Mouse (Mus musculus) Muller cell, postnatal 12 days (primary cell): ENCODE results near the gene Tex19.2.

Source experiments
- DNase-seq: peaks from one replicate; pipeline ENCODE4 v3.0.0-alpha.2; 2015; ENCODE audit errors: inconsistent ontology term

Tex19.2 gene

DNA sequence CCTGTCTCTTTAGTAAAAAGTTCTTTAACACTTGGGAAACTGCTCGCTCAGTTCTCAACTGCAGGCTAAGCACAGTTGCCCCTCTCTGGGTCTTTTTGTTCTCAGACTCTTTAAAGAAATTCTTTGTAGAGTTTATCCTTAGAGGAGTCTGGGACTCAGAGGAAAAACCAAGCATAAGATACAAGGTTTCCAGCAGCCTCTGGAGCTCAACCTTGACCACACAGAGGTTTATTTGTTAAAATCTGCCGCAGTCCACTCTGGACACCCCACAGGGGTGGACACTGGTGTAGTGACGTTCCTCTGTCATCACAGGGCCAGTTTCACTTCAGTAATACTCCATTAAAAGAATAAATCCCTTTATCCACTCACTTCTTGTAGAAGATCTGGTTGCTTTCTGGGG lies at the start of gene Tex19.2:
Gene Tex19.2 (minus strand): TSS at position 101 of the 400 bp plus-strand sequence.
- no peak for DNase-seq

- DNase-seq: no peak
Observed at GRCm38 (mm10) chr11:121163751-121164150, 45.3 kb upstream of the Tex19.2 start.

DNA sequence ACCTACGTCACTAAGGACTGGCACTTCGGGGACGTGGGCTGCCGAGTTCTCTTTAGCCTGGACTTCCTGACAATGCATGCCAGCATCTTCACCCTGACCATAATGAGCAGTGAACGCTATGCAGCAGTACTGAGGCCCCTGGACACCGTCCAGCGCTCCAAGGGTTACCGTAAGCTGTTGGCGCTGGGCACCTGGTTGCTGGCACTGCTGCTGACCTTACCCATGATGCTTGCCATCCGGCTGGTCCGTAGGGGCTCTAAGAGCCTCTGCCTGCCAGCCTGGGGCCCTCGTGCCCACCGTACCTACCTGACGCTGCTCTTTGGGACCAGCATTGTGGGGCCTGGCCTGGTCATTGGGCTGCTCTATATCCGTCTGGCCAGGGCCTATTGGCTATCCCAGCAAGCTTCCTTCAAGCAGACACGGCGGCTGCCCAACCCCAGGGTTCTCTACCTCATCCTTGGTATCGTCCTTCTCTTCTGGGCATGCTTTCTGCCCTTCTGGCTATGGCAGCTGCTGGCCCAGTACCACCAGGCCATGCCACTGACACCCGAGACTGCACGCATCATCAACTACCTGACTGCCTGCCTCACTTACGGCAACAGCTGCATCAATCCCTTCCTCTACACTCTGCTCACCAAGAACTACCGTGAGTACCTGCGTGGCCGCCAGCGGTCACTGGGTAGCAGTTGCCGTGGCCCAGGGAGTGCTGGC lies 42.3 kb upstream of the Tex19.2 start:
- no peak for DNase-seq

GRCm38 (mm10) chr11:121159971-121160370 lies 41.5 kb upstream of the Tex19.2 start, which contains the start of gene Uts2r:
Gene Uts2r (plus strand): TSS chr11:121160271.
- DNase-seq: no peak

DNA sequence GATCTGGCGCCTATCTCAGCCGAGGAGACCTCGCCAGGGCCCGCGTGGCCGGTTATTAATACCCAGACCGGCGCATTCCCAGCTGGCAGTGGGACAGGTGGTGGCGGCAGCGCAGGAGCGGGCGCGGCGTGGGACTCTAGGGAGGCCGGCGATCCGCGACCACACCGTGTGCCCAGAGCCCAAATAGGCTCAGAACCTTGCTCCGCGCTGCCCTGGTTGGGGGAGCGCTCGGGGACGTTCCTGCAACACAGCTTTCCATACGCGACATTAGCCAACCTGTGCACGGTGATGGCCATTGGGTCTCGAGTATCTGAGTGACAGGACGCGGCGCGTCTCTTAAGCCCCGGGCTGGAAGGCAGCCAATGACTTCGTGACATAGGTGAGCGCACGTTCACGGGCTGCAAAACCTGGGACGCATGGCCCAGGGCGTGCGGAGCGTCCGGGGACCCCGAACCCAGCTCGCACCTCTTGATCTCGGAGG lies 38.0 kb upstream of the Tex19.2 start:
- DNase-seq: peak; percentile 43

DNA sequence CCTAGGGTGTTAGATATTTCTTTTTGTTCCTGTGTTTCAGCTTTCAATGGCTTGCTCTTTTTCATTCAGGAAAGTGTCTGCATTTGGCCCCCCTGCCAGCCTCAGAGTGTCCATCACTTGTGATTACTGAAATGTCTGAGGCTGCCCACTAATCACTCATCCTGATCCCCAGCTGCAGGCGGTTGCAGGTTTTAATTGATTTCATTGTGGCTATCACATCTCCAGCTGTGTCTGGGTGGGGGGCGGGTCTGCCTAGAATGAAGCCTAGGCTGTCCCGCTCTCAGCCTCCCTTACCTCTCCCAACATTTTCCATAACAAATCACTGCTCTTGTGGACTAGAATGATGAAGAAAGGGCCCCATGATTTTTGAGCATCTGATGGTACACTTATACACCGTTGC lies 35.7 kb upstream of the Tex19.2 start:
- DNase-seq: no peak

GRCm38 (mm10) chr11:121148193-121148592 lies 29.7 kb upstream of the Tex19.2 start:
- no peak for DNase-seq

GRCm38 (mm10) chr11:121145865-121146264 lies 27.4 kb upstream of the Tex19.2 start, which contains the start of gene Tex19.1:
Gene Tex19.1 (plus strand): TSS chr11:121146143.
- DNase-seq: no peak

DNA sequence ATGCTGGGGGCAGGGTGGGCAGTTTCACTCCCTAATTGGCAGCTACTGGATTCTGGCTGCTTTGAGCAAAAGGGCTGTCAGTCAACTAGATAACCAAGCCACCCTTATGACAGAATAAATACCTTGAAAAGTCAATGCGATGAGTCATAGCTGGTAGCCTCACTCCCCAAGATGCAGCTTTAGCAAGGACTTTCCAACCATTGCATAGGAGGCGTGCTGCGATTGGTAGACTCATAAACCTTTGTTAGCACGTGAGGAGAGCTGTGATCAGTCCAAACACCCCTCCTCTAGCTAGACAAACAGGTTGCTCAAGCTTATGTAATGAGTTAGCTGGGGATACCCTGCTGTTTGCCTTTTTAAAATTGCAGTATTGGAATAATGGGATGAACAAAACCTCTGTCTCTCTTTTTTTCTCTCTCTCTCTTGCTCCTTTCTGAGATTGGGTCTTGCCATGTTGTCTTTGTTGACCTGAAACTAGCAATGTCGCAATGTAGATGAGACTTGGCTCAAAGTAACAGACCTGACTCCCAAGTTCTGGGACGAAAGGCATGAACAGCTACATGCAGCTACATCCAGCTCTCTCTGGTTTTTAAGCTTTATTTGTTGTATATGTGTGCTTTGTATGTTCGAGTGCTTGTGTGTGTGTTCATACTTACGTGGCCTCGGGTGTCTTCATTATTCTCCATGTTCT lies 25.0 kb upstream of the Tex19.2 start:
- no peak for DNase-seq

- no peak for DNase-seq
Observed at GRCm38 (mm10) chr11:121138732-121139131, 20.3 kb upstream of the Tex19.2 start.

DNA sequence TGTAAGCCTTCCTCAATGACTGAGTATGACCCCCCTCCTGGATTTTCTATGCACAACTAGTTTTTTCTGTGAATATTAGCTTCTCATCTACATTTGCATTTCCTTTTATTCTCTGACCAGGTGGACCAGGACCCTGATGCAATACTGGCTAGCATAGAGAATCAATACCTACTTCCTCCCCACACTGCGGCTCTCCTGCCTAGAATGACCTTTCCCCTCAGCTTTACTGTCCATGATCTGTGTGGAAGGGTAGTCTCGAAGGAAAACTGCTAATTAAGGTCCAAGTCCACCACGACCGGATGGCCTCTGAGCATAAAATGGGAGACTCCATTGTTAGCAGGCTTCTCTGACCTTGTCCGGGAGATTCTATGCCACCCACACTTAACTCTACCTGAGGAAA lies 19.2 kb upstream of the Tex19.2 start:
- DNase-seq: no peak

DNA sequence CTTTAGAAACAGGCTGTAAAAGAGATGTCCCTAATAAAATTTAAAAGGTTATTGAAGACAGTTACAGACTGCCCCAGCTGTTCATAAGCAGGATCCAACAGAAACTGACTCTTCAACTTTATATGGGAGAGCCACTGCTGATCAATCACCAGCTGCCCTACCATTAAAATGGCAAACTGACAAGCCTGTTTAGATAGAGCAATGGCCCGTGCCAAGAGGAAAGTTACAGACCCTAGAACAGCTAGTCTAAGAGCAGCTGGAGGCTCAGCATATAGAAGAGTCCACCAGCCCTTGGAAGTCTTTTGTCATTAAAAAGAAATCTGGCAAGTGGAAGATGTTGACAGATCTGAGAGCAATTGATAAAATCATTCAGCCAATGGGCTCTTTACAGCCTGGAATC lies 16.1 kb upstream of the Tex19.2 start:
- DNase-seq: no peak

- peak; percentile 89 for DNase-seq
Observed at GRCm38 (mm10) chr11:121129616-121130015, 11.1 kb upstream of the Tex19.2 start.

- DNase-seq: no peak
Observed at GRCm38 (mm10) chr11:121127441-121127840, 9.0 kb upstream of the Tex19.2 start.

GRCm38 (mm10) chr11:121126395-121126794 lies 7.9 kb upstream of the Tex19.2 start:
- no peak for DNase-seq

- DNase-seq: no peak
Observed at GRCm38 (mm10) chr11:121125522-121126172, 7.2 kb upstream of the Tex19.2 start.

- no peak for DNase-seq
Observed at GRCm38 (mm10) chr11:121123438-121123837, 5.0 kb upstream of the Tex19.2 start.

DNA sequence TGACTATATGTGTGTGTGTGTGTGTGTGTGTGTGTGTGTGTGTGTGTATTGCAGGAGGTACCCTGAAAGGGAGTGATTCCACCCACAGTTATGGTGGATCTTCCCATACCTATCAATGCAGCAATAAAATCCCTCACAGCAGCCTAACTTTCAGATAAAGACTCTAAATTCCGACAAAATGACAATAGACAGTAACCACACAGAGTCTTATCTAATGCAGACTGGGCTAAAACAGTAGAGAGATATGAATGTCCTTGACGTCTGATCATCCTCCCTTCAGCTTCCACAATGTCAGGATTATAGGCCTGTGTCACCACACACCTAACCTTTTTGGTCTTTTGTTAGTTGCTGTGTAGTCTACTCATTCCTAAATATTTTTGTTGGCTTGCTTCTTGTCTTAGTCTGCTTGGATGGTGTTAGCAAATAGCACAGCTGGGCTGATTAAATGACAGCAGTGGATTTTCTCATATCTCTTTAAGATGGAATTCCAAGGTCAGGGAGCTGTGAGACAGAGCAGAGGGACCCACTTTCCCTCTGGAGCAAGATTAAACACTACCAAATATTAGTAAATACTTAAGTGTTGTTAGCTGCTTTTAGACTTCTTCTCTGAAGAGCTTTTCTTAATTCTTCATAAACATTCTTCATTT lies 3.7 kb upstream of the Tex19.2 start:
- DNase-seq: no peak

DNA sequence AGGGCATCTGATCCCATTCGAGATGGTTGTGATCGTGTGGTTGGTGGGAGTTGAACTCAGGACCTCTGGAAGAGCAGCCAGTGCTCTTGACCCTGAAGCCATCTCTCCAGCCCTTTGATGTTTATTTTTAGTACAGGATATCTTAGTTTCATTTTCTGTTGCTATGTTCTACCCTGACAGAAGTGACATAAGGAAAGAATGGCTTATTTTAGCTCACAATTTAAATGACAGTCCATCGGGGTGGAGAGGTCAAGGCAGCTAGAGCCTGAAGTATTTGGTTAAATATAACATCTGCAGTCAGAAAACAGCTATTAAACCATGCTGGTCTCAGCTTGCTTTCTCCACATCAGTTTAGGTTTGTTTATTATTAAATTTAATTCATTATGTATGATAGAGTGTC lies 2.7 kb upstream of the Tex19.2 start:
- no peak for DNase-seq

DNA sequence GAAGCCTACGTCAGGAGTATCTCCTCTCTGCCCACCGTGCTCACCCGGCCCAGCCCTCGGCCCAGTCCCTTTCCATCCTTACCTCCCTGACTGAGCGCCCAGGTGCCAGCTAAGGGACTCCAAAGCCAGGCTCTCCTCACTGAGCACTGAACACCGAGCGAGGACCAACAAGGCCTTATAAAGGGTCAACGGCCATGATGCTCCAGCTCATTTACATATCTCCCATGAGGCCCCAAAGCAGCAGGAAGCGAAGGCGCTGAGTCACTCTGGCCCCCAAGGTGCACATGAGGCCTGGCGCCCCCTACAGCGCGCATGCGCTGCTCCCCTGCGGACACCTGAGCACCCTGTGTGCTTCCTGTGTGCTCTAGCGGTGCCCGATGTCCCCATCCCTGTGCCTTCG lies 371 bp downstream of the Tex19.2 start:
- DNase-seq: no peak

GRCm38 (mm10) chr11:121112091-121112775 lies 6.2 kb downstream of the Tex19.2 start:
- peak; percentile 26 for DNase-seq
